Mouse (Mus musculus): Measurements from ENCODE around the gene Tmcc3.
"Not testable (repeated sequence)": the region's sequence is repeated elsewhere in the genome, so short reads cannot be mapped to it uniquely, and the experiment has no call there.

Gene Tmcc3

DNA sequence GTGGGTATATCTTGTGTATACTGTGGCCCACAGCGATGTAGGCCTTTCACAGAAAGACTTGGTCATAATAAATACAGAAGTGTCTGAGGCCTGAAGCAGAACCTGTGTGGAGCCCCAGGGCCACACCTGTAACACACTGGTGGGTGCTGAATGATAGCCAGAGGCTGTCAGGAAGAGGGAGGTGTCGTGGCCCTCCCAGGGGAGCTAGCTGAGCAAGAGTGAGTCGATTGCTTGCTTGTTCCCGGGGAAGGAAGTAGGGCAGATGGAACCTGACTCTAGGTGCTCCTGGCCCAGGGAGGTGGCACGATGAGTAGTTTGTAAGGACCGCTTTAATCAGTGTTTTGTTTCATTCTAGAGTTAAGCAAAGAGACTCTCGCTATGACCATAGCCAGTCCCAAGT lies 208.1 kb downstream of the Tmcc3 start:
- DNase-seq = no peak

DNA sequence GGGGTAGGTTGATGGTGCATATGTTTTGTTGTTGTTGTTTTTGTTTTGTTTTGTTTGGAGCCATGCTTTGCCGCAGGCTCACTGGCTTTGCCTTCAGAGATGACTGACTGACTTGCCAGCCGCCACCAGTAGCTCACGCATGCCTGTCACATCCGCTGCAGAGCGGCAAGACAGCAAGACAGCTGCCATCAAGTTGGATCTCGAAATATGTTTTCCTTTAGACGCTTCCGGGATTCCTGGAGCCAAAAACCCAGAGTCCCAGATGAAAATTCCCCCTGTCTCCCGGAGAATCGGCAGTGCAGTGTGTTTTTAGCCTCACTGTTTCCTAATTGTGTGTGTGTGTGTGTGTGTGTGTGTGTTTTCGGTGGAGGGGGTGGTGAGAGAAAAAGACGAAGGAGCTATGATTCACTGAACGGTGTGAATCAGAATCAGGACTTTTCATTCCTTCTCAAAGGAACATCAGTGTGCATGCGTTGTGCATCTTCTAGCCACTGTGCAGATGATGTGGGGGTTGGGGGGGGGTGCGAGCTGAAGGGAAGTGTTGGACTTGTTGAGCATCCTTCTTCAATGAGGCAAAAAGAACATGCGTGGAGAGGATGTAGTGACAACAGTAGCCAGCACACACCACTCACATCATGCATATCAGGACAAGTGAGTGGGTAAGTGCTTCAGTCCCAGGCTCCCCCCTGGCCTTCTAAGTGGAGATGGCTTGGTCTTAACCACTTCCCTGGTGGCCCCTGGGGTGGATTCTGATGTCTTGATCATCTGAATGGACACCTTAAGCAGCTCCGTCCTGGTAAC lies 208.8 kb downstream of the Tmcc3 start:
- no peak for DNase-seq

GRCm38 (mm10) chr10:94521107-94521401 lies 209.3 kb downstream of the Tmcc3 start:
- DNase-seq = no peak

GRCm38 (mm10) chr10:94521776-94522175 lies 210.0 kb downstream of the Tmcc3 start:
- no peak for DNase-seq

- DNase-seq = no peak
Measured at GRCm38 (mm10) chr10:94523297-94523696, 211.5 kb downstream of the Tmcc3 start.

DNA sequence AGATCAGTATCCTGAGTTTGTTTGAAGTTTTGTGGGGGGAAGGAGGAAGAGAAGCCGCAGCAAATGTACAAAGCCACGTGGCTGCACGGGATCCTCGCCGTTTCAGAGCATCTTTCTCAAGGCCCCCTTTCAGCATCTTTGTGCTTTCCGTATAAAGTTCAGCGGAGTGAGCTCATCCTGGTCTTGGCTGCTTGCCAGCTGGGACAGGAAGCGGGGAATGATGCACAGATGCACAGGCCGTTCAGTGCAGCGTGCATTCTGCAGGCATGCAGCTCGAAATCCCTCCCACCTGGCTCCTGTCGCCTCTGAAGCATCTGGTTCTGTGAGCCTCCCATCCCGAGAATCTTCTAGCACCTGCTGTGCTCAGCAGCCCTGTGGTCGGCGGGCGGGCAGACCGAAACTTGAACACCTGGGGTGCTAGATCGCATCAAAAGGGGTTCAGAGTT lies 212.0 kb downstream of the Tmcc3 start:
- DNase-seq = peak; percentile 55 to 72

DNA sequence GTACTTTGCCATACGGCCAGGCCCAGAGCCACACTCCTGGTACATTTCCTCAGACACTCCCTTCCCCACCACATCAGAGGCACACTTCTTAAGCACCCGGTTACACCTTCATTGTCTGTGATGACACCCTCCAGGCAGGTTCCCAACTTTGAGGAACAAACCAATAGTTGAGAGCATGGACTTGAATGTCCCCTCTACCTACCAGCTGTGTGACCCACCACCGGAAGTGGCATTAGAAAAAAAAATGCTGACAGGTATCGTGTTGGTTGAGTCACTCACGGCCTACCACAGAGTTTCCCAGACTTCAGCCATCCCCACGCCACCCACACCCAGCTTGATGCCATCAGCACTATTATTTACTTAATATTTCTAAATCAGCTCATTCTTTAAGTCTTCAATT lies 213.2 kb downstream of the Tmcc3 start:
- DNase-seq = no peak

DNA sequence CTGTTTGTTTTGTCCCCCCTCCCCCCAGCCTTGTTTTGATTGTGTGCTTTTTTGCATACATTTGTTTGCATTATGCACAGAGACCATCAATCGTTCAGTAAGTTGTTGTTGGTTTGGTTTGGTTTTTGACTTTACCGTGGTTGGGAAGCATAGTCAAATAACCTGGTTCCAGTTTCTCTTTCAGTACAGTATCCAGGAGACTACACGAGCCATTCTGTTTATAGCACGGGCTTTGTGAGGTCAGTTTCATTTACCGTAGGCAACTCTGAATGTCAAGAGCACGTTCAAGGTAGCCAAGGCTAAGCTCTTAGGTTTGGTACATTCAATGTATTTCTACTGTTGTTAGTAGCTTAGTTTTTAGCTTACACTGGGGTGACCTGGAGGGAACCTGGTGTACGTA lies 214.0 kb downstream of the Tmcc3 start:
- no peak for DNase-seq

DNA sequence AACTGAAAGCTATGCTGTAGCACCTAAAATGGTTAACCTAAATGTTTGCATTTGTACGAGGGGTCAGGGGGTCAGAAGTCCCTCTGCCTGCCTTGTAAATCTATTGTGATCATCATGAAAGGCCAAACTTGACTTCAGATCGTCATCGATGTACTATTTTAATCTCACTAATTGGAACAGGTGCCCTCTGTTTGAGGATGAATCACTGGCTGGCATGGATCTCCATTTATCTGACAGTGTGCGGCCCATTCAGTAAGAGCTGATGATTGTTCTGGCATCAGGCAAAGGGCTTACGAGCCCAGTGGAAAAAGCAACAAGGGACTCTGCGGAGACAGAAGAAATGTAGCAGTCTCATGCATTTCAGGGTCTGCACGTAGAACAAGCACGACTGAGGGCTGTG lies 215.1 kb downstream of the Tmcc3 start:
- peak; percentile 37 to 56 for DNase-seq

DNA sequence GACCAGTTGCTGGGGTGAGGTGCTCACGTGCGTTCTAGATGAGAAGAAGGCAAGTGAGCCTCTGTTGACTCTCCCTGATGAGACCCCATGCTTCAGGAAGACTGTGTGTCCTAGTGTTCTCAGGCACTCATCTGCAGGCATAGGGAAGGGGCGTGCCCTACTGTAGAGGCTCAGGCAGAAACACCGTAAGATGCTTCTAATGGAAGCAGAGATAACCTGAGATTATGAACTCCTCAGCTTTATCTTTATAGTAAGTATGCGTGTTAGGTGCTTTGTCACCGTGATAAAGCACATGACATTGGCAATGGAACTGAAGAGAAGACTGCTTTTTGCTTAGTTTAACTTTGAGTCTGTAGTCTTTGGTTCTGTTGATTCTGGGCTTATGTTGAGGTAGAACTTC lies 215.5 kb downstream of the Tmcc3 start:
- no peak for DNase-seq

- no peak for DNase-seq
Measured at GRCm38 (mm10) chr10:94530079-94530478, 218.3 kb downstream of the Tmcc3 start.

DNA sequence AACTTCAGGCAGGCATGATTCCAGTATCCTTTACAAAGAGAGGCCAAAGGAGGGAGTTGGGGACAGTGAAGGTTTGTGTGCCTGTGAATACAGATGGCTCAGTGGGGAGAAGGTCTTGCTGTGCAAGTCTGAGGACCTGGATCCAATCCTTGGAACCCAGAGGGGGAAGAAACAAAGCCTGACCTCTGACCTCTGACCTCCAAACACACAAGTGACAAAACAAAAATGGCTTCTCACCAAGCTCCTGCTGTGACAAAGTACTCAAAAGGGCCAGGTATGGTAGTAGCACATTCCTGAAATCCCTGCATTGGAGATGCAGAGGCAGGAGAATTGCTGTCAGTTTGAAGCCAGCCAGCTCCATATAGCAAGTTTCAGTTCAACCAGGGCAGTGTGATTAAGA lies 219.7 kb downstream of the Tmcc3 start:
- no peak for DNase-seq

- no peak for DNase-seq
Measured at GRCm38 (mm10) chr10:94533081-94533724, 221.5 kb downstream of the Tmcc3 start.

- not testable (repeated sequence) for DNase-seq
Measured at GRCm38 (mm10) chr10:94538623-94539022, 226.9 kb downstream of the Tmcc3 start.

DNA sequence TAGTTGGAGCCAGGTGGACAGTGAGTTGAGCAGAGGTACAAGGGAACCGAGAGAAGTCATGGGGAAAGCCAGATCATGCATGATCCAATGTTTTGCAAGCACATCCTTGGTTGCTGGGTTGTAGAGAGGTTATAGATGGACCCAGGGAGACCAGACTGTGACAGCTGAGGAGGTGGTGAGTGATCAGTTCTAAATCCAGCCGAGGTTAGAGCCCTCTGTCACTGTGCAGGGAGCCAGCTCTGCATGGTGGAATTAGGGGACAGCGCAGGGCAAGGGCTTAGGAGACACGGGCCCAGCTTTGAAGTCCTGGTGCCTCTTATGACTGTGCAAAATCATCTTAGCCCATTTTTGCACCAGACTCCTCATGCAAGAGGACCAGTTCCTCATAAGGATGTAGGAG lies 228.5 kb downstream of the Tmcc3 start:
- DNase-seq = no peak

- DNase-seq = no peak
Measured at GRCm38 (mm10) chr10:94543956-94544355, 232.2 kb downstream of the Tmcc3 start.

GRCm38 (mm10) chr10:94544803-94545202 lies 233.1 kb downstream of the Tmcc3 start:
- DNase-seq = no peak

DNA sequence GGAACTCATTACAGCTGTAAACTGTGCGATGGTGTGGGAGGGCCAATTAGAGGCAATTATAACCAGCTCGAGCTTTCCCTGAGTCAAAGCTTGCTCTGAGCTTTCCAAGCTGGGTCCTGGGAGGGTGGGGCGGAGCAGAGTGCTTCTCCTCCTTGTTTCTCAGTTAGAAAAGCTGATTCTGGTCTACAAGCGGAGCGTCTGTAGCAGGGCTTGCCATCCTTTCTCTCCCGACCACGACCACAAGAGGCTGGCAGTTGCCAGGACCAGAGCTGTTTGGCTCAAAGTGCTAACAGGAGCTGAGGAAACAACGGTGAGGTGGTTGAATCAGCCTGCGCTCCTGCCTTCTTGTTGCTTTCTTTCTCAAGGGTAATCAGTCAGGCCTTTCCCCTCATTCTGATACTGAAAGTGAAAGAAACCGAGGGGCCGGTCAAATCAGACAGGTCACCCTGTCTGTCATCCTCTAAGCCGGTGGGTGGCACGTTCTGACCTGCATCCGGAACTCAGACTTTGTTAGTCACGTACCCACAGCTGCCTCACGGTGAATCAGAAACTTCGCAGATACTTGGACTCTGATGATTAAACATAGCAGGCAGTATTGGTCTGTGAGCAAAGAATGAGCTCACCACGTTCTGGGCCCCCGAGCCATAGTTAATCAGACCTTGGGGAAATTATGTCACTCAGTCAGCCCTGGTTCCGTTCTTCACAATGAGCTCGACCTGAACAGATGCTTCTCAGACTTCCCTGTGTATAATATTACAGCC lies 233.7 kb downstream of the Tmcc3 start:
- peak in 1 of 2 experiments; percentile 47 for DNase-seq

DNA sequence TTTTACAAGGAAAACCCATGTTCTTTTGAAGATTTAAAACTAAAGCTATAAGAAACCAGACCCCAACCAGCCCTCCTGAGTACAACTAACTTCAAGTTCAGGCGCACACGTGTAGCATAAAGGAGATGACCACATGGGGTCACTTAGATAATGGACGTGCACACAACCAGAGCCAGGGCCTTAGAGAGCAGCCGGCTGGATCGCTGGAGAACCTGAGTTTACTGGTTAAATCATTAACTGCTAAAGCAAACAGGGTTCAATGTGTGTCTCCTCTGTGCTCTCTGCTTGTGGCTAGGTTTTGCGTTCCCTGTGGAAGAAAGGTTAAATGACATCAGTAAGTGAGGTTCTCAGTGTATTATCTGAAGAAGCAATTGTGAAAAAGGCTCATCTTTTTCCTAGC lies 234.9 kb downstream of the Tmcc3 start:
- no peak for DNase-seq

DNA sequence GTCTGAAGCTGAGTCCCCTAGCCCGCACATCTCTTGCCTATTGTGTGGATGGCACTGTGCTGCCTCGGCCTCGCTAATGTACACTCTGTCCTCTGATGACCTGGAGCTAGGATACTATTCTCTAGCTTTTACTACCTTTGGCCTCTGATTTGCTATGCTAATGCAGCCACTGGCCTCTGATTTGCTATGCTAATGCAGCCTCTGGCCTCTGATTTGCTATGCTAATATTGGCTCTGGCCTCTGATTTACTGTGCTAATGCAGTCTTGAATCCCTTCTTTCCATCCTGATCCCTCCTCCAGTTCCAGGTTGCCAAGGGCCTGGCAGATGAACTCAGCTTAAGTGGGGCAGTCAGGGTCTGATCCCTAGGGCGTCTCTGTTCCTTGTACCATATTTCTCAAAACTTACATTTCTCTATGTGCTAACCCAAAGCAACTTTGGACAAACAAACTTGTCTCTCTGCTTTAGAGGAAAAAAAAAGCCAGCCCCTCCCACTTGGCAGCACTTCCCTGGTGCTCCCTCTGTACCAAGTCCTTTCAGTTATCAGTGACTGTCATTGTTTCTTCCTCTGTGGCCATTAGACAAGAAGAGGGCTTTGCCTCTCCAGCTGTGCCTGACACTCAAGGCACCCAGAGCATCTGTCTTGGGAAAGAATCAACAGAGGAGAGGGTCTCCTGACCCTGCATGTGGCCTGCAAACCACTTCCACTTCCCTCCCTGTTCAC lies 237.9 kb downstream of the Tmcc3 start:
- DNase-seq = no peak

- DNase-seq = no peak
Measured at GRCm38 (mm10) chr10:94550649-94551048, 238.9 kb downstream of the Tmcc3 start.

DNA sequence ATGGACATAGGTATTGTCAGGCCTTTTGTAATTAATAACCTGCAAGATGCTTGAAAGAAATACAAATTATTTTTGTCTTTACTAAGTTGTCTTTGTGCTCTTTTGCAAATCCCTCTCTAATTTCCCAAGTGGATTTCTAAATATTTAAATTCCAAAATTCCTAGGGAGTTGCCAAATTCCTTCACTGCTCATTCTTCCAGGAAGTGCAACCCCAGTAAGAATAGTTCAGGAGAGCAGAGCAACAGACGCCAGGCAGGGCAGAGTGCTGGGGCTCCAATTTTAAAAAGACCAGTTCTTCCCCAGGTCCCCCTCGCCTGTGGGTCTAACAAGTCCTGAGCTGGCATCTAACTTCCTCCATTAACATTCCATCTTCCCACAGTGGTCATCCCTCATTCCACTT lies 239.3 kb downstream of the Tmcc3 start:
- DNase-seq = no peak

- no peak for DNase-seq
Measured at GRCm38 (mm10) chr10:94551511-94551910, 239.8 kb downstream of the Tmcc3 start.
